Mouse (Mus musculus): ENCODE data around the gene Cyp2c50.
"Not testable (repeated sequence)": the region's sequence is repeated elsewhere in the genome, so short reads cannot be mapped to it uniquely, and the experiment has no call there.

Cyp2c50 gene

GRCm38 (mm10) chr19:40089421-40089820 lies at the start of gene Cyp2c50:
TSS of gene Cyp2c50 (plus strand) at chr19:40089688.
- not testable (repeated sequence) for DNase-seq

- DNase-seq: no peak
These were observed 15.8 kb upstream of the Cyp2c50 start, which contains the start of gene Cyp2c54 for GRCm38 (mm10) chr19:40073701-40074100. TSS of gene Cyp2c54 (minus strand) at chr19:40073827.

- no peak for DNase-seq
These were observed 1.1 kb upstream of the Cyp2c50 start for GRCm38 (mm10) chr19:40088381-40088780.

- DNase-seq: no peak
These were observed 1.6 kb downstream of the Cyp2c50 start for GRCm38 (mm10) chr19:40091111-40091510.

- DNase-seq: not testable (repeated sequence)
These were observed 30.1 kb downstream of the Cyp2c50 start for GRCm38 (mm10) chr19:40119624-40120023.

- not testable (repeated sequence) for DNase-seq
These were observed 35.7 kb downstream of the Cyp2c50 start for GRCm38 (mm10) chr19:40125165-40125564.

- DNase-seq: not testable (repeated sequence)
These were observed 37.5 kb downstream of the Cyp2c50 start for GRCm38 (mm10) chr19:40126996-40127395.
